Mouse (Mus musculus): ENCODE data around the gene Cdc42bpa. TPM values are rescaled to one million over a fixed set of nuclear protein-coding genes. Genes with fewer than 3 reads are reported as not detected.

Cdc42bpa gene
- polyA plus RNA-seq, 1 experiment from 2014 or later, result 33.6 TPM

DNA sequence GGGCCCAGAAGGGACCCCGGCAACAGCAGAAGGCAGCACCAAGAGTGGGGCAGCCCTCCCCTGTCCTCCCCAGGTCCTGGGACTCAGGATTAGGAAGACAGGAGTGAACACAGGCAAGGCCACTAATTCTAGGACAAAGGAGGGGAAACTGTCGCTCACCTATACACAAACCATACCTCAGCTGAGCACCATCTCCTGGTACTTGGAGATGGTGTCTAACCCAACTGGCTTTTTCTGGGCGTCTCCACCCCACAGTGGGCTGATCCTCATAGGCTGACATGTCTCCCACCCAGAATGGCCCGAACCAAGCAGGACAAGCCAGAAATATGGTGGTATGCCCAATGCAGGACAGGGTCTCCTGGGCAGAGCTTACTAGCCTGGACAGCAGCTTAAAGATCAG is 212.3 kb downstream of the Cdc42bpa start:
- WGBS, result 86% methylated on average over 4 of the region's 4 CpGs
- Histone ChIP-seq H3K9ac (replicated peaks; ENCODE audit: low read depth, low read length) (no peak overlapping the region), H3K9me3 (ENCODE audit: control insufficient read depth, low read length) (no peaks in the 10 kb centered on the region), H3K4me3 (ENCODE audit: low read depth, low read length) (no peak overlapping the region), H3K36me3 (ENCODE audit: control insufficient read depth, insufficient read depth, low read length) (no peaks in the 10 kb centered on the region), H3K27me3 (ENCODE audit: control insufficient read depth, insufficient read depth, low read length) (no peaks in the 10 kb centered on the region), H3K27ac (ENCODE audit: low read depth, low read length) (no peak overlapping the region), H3K4me2 (ENCODE audit: low read depth, low read length) (no peak overlapping the region), H3K4me1 (ENCODE audit: control insufficient read depth, insufficient read depth, low read length) (no peaks in the 10 kb centered on the region)
- ATAC-seq (ENCODE audit: low read depth), result no peak

DNA sequence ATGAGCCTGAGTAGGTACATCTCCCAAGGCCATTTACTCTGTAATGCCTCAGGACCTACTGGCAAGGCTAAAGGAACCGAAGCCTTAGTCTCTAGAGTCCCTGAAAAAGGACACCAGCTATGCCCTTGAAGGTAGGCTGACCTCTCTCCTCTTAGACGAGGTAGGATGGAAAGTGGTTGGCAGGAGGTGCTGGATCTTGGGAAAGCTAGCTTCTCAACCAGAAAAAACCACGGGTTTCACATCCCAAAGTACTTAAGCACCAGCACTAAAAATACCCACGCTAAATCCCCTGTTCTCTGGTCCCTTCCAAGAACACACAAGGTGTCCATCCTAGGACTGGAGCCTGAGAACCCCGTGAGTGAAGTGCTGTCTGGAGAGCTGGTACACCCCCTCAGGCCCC is 212.7 kb downstream of the Cdc42bpa start:
- Histone ChIP-seq H3K9me3 (ENCODE audit: control insufficient read depth, low read length) (no peaks in the 10 kb centered on the region), H3K4me2 (ENCODE audit: low read depth, low read length) (no peak overlapping the region), H3K27ac (ENCODE audit: low read depth, low read length) (no peak overlapping the region), H3K4me3 (ENCODE audit: low read depth, low read length) (no peak overlapping the region), H3K4me1 (ENCODE audit: control insufficient read depth, insufficient read depth, low read length) (no peaks in the 10 kb centered on the region), H3K9ac (replicated peaks; ENCODE audit: low read depth, low read length) (no peak overlapping the region), H3K27me3 (ENCODE audit: control insufficient read depth, insufficient read depth, low read length) (no peaks in the 10 kb centered on the region), H3K36me3 (ENCODE audit: control insufficient read depth, insufficient read depth, low read length) (no peaks in the 10 kb centered on the region)
- 84% methylated on average over 5 of the region's 5 CpGs for WGBS
- no peak for ATAC-seq (ENCODE audit: low read depth)

DNA sequence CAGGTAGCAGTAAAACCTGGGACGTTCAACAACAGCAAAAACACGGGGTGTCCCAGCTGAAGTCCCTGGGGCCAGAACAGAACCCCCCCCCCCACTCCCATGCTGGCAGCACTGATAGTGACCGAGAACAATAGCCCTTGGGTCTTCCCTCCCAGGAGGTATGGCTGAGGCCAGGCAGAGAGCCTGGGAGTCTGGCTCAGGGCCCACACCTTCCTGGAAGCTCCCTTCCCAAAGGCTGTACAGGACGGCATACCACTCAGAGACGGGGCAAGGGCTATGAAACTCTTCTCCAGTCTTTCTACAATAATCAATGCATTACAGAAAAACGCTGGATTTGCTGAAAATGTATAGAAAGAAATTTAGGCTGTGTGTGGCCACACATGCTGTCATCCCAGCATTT is 214.4 kb downstream of the Cdc42bpa start:
- Histone ChIP-seq H3K4me3 (ENCODE audit: low read depth, low read length) (no peak overlapping the region), H3K4me2 (ENCODE audit: low read depth, low read length) (no peak overlapping the region), H3K27ac (ENCODE audit: low read depth, low read length) (no peak overlapping the region), H3K27me3 (ENCODE audit: control insufficient read depth, insufficient read depth, low read length) (no peaks in the 10 kb centered on the region), H3K36me3 (ENCODE audit: control insufficient read depth, insufficient read depth, low read length) (no peaks in the 10 kb centered on the region), H3K4me1 (ENCODE audit: control insufficient read depth, insufficient read depth, low read length) (no peaks in the 10 kb centered on the region), H3K9me3 (ENCODE audit: control insufficient read depth, low read length) (no peaks in the 10 kb centered on the region), H3K9ac (replicated peaks; ENCODE audit: low read depth, low read length) (no peak overlapping the region)
- WGBS, result 65% methylated on average over 6 of the region's 6 CpGs
- ATAC-seq (ENCODE audit: low read depth), result no peak

DNA sequence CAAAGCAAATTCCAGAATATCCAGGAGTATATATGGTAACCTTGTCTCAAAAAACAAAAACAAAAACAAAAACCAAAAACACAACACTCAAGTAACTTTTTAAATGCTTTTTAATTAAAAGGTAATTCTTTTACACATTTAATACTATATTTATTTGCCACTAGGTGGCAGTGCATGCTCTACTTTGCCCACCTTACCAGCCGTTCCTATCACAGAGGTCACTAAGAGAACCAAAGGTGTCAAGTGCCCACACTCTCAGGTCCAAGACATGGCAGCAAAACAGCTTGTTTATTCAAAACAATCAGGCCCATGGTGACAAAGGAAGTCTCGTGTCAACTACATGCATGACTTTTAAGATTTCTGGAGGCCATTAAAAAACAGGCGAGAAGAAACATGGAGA is 214.9 kb downstream of the Cdc42bpa start:
- ATAC-seq (ENCODE audit: low read depth), result no peak
- H3K9me3 ChIP-seq (ENCODE audit: control insufficient read depth, low read length), result no peaks in the 10 kb centered on the region
- H3K27ac ChIP-seq (ENCODE audit: low read depth, low read length), result no peak overlapping the region
- H3K9ac ChIP-seq (replicated peaks; ENCODE audit: low read depth, low read length), result no peak overlapping the region
- no peaks in the 10 kb centered on the region for H3K4me1 ChIP-seq (ENCODE audit: control insufficient read depth, insufficient read depth, low read length)
- H3K36me3 ChIP-seq (ENCODE audit: control insufficient read depth, insufficient read depth, low read length), result no peaks in the 10 kb centered on the region
- WGBS, result 39% methylated on average over 3 of the region's 3 CpGs
- H3K4me2 ChIP-seq (ENCODE audit: low read depth, low read length), result no peak overlapping the region
- H3K4me3 ChIP-seq (ENCODE audit: low read depth, low read length), result no peak overlapping the region
- no peaks in the 10 kb centered on the region for H3K27me3 ChIP-seq (ENCODE audit: control insufficient read depth, insufficient read depth, low read length)

DNA sequence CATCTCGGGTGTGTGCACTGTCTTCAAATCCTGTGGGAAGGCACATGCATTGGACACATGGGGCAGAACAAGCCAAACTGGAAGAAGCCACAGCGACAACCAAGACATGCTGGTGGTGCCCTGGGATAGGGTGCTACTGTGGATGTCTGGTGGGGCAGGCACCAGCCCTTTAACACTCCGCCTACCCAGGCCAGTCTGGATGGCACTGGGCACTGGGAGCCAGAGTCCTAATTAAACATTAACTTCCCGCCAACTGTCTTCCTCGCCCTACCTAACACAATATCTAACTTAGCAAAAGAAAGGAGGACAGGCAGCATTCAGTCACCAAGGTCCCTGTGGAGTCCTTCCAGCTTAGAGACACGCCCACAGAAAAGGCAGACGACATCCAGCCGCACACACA is 215.4 kb downstream of the Cdc42bpa start:
- Histone ChIP-seq H3K27ac (ENCODE audit: low read depth, low read length) (no peak overlapping the region), H3K27me3 (ENCODE audit: control insufficient read depth, insufficient read depth, low read length) (no peaks in the 10 kb centered on the region), H3K36me3 (ENCODE audit: control insufficient read depth, insufficient read depth, low read length) (no peaks in the 10 kb centered on the region), H3K9me3 (ENCODE audit: control insufficient read depth, low read length) (no peaks in the 10 kb centered on the region), H3K4me2 (ENCODE audit: low read depth, low read length) (no peak overlapping the region), H3K4me1 (ENCODE audit: control insufficient read depth, insufficient read depth, low read length) (no peaks in the 10 kb centered on the region), H3K9ac (replicated peaks; ENCODE audit: low read depth, low read length) (no peak overlapping the region), H3K4me3 (ENCODE audit: low read depth, low read length) (no peak overlapping the region)
- ATAC-seq (ENCODE audit: low read depth), result no peak; the same call in 1 of the 2 replicates
- WGBS, result 53% methylated on average over 8 of the region's 8 CpGs

DNA sequence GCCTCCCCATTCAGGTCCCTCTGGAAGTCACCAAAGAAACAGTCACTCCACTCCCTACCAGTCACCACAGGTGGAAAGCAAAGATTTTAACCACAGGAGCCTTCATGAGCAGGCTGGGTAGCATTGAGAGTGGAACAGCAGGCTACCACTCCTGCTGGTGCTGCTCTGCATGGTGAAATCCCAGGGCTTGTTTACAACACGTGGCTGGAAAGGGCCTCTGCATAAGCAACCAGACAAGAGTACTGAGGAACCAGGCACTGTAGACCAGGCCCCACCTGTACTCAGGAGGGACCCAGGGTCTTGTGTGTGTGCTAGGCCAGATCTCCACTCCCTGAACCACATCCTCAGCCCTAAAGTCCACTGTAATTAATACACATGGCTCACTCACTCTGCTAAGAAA is 216.5 kb downstream of the Cdc42bpa start:
- no peak overlapping the region for H3K9ac ChIP-seq (replicated peaks; ENCODE audit: low read depth, low read length)
- no peak for ATAC-seq (ENCODE audit: low read depth)
- WGBS, result 10% methylated on average over 1 of the region's 1 CpGs

DNA sequence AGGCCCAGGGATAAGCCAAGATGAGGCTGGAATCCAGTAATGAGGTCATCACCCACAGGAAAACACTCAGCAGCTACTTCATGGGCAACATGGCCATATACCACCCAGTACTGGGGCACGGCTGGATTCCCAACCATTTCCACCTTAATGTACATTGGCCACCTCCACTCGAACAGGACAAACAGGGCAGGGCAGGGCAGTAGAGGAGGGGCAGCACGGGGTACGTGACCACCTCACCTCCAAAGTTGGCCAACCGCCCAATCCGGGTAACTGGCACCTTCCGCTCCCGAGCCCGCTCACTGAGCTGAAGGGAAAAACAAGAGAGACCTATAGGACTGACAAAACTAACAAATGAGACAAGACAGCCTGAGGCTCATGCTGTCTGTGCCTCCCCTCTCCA is 218.1 kb downstream of the Cdc42bpa start:
- WGBS, result 93% methylated on average over 9 of the region's 9 CpGs
- Histone ChIP-seq H3K4me2 (ENCODE audit: low read depth, low read length) (no peak overlapping the region), H3K27me3 (ENCODE audit: control insufficient read depth, insufficient read depth, low read length) (no peaks in the 10 kb centered on the region), H3K4me3 (ENCODE audit: low read depth, low read length) (no peak overlapping the region), H3K27ac (ENCODE audit: low read depth, low read length) (no peak overlapping the region), H3K9me3 (ENCODE audit: control insufficient read depth, low read length) (no peaks in the 10 kb centered on the region), H3K4me1 (ENCODE audit: control insufficient read depth, insufficient read depth, low read length) (no peaks in the 10 kb centered on the region), H3K9ac (replicated peaks; ENCODE audit: low read depth, low read length) (no peak overlapping the region), H3K36me3 (ENCODE audit: control insufficient read depth, insufficient read depth, low read length) (no peaks in the 10 kb centered on the region)
- ATAC-seq (ENCODE audit: low read depth), result no peak

More for the DNA sequence above, 216.5 kb downstream of the Cdc42bpa start:
- H3K27ac ChIP-seq (ENCODE audit: low read depth, low read length), result no peak overlapping the region
- no peak overlapping the region for H3K4me2 ChIP-seq (ENCODE audit: low read depth, low read length)
- no peaks in the 10 kb centered on the region for H3K27me3 ChIP-seq (ENCODE audit: control insufficient read depth, insufficient read depth, low read length)
- no peaks in the 10 kb centered on the region for H3K36me3 ChIP-seq (ENCODE audit: control insufficient read depth, insufficient read depth, low read length)
- no peaks in the 10 kb centered on the region for H3K9me3 ChIP-seq (ENCODE audit: control insufficient read depth, low read length)
- no peak overlapping the region for H3K4me3 ChIP-seq (ENCODE audit: low read depth, low read length)
- H3K4me1 ChIP-seq (ENCODE audit: control insufficient read depth, insufficient read depth, low read length), result no peaks in the 10 kb centered on the region

DNA sequence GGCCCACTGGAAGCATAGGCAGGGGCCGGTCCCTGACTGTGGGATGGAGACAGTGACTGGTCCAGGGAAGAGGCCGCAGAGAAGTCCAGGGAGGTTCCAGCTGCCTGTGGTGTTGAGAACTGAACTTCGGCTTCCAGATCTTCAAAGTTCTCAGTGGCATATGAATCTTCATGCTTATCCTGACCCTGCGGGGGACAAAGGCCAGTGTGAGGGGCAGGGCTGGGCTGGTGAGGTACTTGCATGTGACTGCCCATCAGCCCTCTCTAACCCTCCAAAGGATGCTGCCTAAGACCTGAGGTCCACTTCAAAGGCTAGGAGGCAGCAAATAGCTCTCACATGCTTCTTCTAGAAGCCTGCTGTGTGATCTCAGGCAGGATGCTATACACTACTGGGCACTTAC is 218.8 kb downstream of the Cdc42bpa start:
- Histone ChIP-seq H3K4me3 (ENCODE audit: low read depth, low read length) (no peak overlapping the region), H3K9me3 (ENCODE audit: control insufficient read depth, low read length) (no peaks in the 10 kb centered on the region), H3K9ac (replicated peaks; ENCODE audit: low read depth, low read length) (no peak overlapping the region), H3K27ac (ENCODE audit: low read depth, low read length) (no peak overlapping the region), H3K4me1 (ENCODE audit: control insufficient read depth, insufficient read depth, low read length) (no peaks in the 10 kb centered on the region), H3K4me2 (ENCODE audit: low read depth, low read length) (no peak overlapping the region), H3K36me3 (ENCODE audit: control insufficient read depth, insufficient read depth, low read length) (no peaks in the 10 kb centered on the region), H3K27me3 (ENCODE audit: control insufficient read depth, insufficient read depth, low read length) (no peaks in the 10 kb centered on the region)
- 93% methylated on average over 4 of the region's 4 CpGs for WGBS
- ATAC-seq (ENCODE audit: low read depth), result no peak

DNA sequence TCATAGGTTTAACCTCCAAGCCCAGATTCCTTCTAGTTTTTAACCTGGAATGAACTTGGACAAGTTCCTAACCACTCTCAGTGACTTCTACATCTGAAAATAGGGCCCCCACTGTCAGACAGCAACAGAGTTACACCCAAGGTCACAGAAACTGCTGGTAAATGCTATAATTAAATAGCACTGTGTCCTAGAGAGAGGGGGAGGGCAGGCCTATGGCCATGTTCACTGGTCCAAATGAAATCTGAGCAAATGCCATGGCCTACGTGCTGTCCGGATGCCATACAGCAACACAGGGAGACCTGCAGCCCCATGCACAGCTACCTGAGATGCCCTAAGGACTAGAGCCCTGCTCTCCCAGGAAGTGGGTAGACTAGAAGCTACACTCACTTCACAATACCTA is 219.6 kb downstream of the Cdc42bpa start:
- Histone ChIP-seq H3K4me2 (ENCODE audit: low read depth, low read length) (no peak overlapping the region), H3K27ac (ENCODE audit: low read depth, low read length) (no peak overlapping the region), H3K36me3 (ENCODE audit: control insufficient read depth, insufficient read depth, low read length) (no peaks in the 10 kb centered on the region), H3K4me1 (ENCODE audit: control insufficient read depth, insufficient read depth, low read length) (no peaks in the 10 kb centered on the region), H3K4me3 (ENCODE audit: low read depth, low read length) (no peak overlapping the region), H3K27me3 (ENCODE audit: control insufficient read depth, insufficient read depth, low read length) (no peaks in the 10 kb centered on the region), H3K9me3 (ENCODE audit: control insufficient read depth, low read length) (no peaks in the 10 kb centered on the region), H3K9ac (replicated peaks; ENCODE audit: low read depth, low read length) (no peak overlapping the region)
- WGBS, result 93% methylated on average over 2 of the region's 2 CpGs
- no peak for ATAC-seq (ENCODE audit: low read depth)

All from neural tube, embryonic 14.5 days (tissue).